Mouse (Mus musculus): ENCODE measurements around the gene Tulp3.

GRCm38 (mm10) chr6:128397574-128398261, 42.1 kb upstream of the Tulp3 start:
- no peak for TF ChIP-seq CTCF (conservative IDR thresholded peaks at IDR 0.05; ENCODE audit: insufficient read depth, insufficient read length, low read depth, low read length)
- no peak for TF ChIP-seq POLR2A (IDR thresholded peaks at IDR 0.05; ENCODE audit: low read depth, low read length)

All from kidney, adult 2 months (tissue).